Mouse (Mus musculus): ENCODE measurements around the gene Limk1. TPM values are rescaled to one million over a fixed set of nuclear protein-coding genes. Genes with fewer than 3 reads are reported as not detected.
A peak's percentile ranks its signal among the peaks of the same experiment; 100 is the strongest.

The Limk1 gene
- polyA plus RNA-seq, 1 experiment from 2014 or later, result 5.3 TPM

- peak; percentile 76 for ATAC-seq (replicated peaks; ENCODE audit: low FRiP score, low TSS enrichment, low read depth)
- WGBS, result under 1% methylated on average over 74 of the region's 85 CpGs
- Histone ChIP-seq H3K27me3 (replicated peaks; ENCODE audit: control insufficient read depth, insufficient read depth, low read length) (no peaks in the 10 kb centered on the region), H3K36me3 (ENCODE audit: control insufficient read depth, insufficient read depth, low read length) (peaks cover 32% of the 10 kb centered on the region), H3K4me2 (ENCODE audit: low read length) (peak overlapping the region; percentile 81), H3K4me3 (ENCODE audit: low read depth, low read length) (peak overlapping the region; percentile 97), H3K9ac (ENCODE audit: low read length) (peak overlapping the region; percentile 99), H3K4me1 (replicated peaks; ENCODE audit: control insufficient read depth, insufficient read depth, low read length) (peaks cover 12% of the 10 kb centered on the region), H3K27ac (ENCODE audit: low read depth) (peak overlapping the region; percentile 94), H3K9me3 (ENCODE audit: control insufficient read depth, low read length) (no peaks in the 10 kb centered on the region)
- DNase-seq (ENCODE audit: low spot score), result no peak
These were observed 49.7 kb downstream of the Limk1 start for GRCm38 (mm10) chr5:134638461-134639268.

- DNase-seq (ENCODE audit: low spot score), result no peak
- Histone ChIP-seq H3K4me2 (ENCODE audit: low read length) (peak overlapping the region; percentile 81), H3K9me3 (ENCODE audit: control insufficient read depth, low read length) (no peaks in the 10 kb centered on the region), H3K4me3 (ENCODE audit: low read depth, low read length) (peak overlapping the region; percentile 97), H3K36me3 (ENCODE audit: control insufficient read depth, insufficient read depth, low read length) (peaks cover 39% of the 10 kb centered on the region), H3K4me1 (replicated peaks; ENCODE audit: control insufficient read depth, insufficient read depth, low read length) (peaks cover 12% of the 10 kb centered on the region), H3K27me3 (replicated peaks; ENCODE audit: control insufficient read depth, insufficient read depth, low read length) (no peaks in the 10 kb centered on the region), H3K9ac (ENCODE audit: low read length) (peak overlapping the region; percentile 99), H3K27ac (ENCODE audit: low read depth) (peak overlapping the region; percentile 94; the same call in 1 of the 2 replicates)
- 18% methylated on average over 5 of the region's 5 CpGs for WGBS
- no peak for ATAC-seq (replicated peaks; ENCODE audit: low FRiP score, low TSS enrichment, low read depth)
These were observed 50.5 kb downstream of the Limk1 start for GRCm38 (mm10) chr5:134637820-134638367.

GRCm38 (mm10) chr5:134632841-134633240 lies 55.6 kb downstream of the Limk1 start:
- H3K9me3 ChIP-seq (ENCODE audit: control insufficient read depth, low read length), result no peaks in the 10 kb centered on the region
- no peaks in the 10 kb centered on the region for H3K27me3 ChIP-seq (replicated peaks; ENCODE audit: control insufficient read depth, insufficient read depth, low read length)
- peaks cover 76% of the 10 kb centered on the region for H3K36me3 ChIP-seq (ENCODE audit: control insufficient read depth, insufficient read depth, low read length)
- no peak overlapping the region for H3K27ac ChIP-seq (ENCODE audit: low read depth)
- H3K4me2 ChIP-seq (ENCODE audit: low read length), result no peak overlapping the region
- peaks cover 6% of the 10 kb centered on the region for H3K4me1 ChIP-seq (replicated peaks; ENCODE audit: control insufficient read depth, insufficient read depth, low read length)
- no peak for ATAC-seq (replicated peaks; ENCODE audit: low FRiP score, low TSS enrichment, low read depth)
- no peak overlapping the region for H3K9ac ChIP-seq (ENCODE audit: low read length)
- H3K4me3 ChIP-seq (ENCODE audit: low read depth, low read length), result no peak overlapping the region
- DNase-seq (ENCODE audit: low spot score), result no peak
- 66% methylated on average over 2 of the region's 2 CpGs for WGBS

GRCm38 (mm10) chr5:134630835-134631234 lies 57.6 kb downstream of the Limk1 start:
- no peaks in the 10 kb centered on the region; the same call in 1 of the 2 replicates for H3K4me1 ChIP-seq (replicated peaks; ENCODE audit: control insufficient read depth, insufficient read depth, low read length)
- no peaks in the 10 kb centered on the region for H3K9me3 ChIP-seq (ENCODE audit: control insufficient read depth, low read length)
- peaks cover 83% of the 10 kb centered on the region for H3K36me3 ChIP-seq (ENCODE audit: control insufficient read depth, insufficient read depth, low read length)
- no peak overlapping the region for H3K4me2 ChIP-seq (ENCODE audit: low read length)
- H3K27me3 ChIP-seq (replicated peaks; ENCODE audit: control insufficient read depth, insufficient read depth, low read length), result no peaks in the 10 kb centered on the region
- H3K4me3 ChIP-seq (ENCODE audit: low read depth, low read length), result no peak overlapping the region
- no peak for DNase-seq (ENCODE audit: low spot score)
- no peak overlapping the region for H3K27ac ChIP-seq (ENCODE audit: low read depth)
- ATAC-seq (replicated peaks; ENCODE audit: low FRiP score, low TSS enrichment, low read depth), result no peak
- no peak overlapping the region for H3K9ac ChIP-seq (ENCODE audit: low read length)

- Histone ChIP-seq H3K4me3 (ENCODE audit: low read depth, low read length) (no peak overlapping the region), H3K36me3 (ENCODE audit: control insufficient read depth, insufficient read depth, low read length) (peaks cover 84% of the 10 kb centered on the region), H3K9me3 (ENCODE audit: control insufficient read depth, low read length) (no peaks in the 10 kb centered on the region), H3K4me2 (ENCODE audit: low read length) (no peak overlapping the region), H3K27ac (ENCODE audit: low read depth) (no peak overlapping the region), H3K4me1 (replicated peaks; ENCODE audit: control insufficient read depth, insufficient read depth, low read length) (no peaks in the 10 kb centered on the region; the same call in 1 of the 2 replicates), H3K9ac (ENCODE audit: low read length) (no peak overlapping the region), H3K27me3 (replicated peaks; ENCODE audit: control insufficient read depth, insufficient read depth, low read length) (no peaks in the 10 kb centered on the region)
- ATAC-seq (replicated peaks; ENCODE audit: low FRiP score, low TSS enrichment, low read depth), result no peak
- WGBS, result 54% methylated on average over 4 of the region's 4 CpGs
- no peak for DNase-seq (ENCODE audit: low spot score)
These were observed 58.9 kb downstream of the Limk1 start for GRCm38 (mm10) chr5:134629508-134629907.

GRCm38 (mm10) chr5:134622069-134622468 lies 66.3 kb downstream of the Limk1 start:
- H3K9me3 ChIP-seq (ENCODE audit: control insufficient read depth, low read length), result no peaks in the 10 kb centered on the region
- H3K36me3 ChIP-seq (ENCODE audit: control insufficient read depth, insufficient read depth, low read length), result peaks cover 96% of the 10 kb centered on the region
- H3K4me2 ChIP-seq (ENCODE audit: low read length), result no peak overlapping the region
- no peak overlapping the region for H3K27ac ChIP-seq (ENCODE audit: low read depth)
- H3K27me3 ChIP-seq (replicated peaks; ENCODE audit: control insufficient read depth, insufficient read depth, low read length), result no peaks in the 10 kb centered on the region
- H3K4me1 ChIP-seq (replicated peaks; ENCODE audit: control insufficient read depth, insufficient read depth, low read length), result no peaks in the 10 kb centered on the region
- no peak overlapping the region for H3K9ac ChIP-seq (ENCODE audit: low read length)
- 78% methylated on average over 2 of the region's 2 CpGs for WGBS
- no peak for ATAC-seq (replicated peaks; ENCODE audit: low FRiP score, low TSS enrichment, low read depth)
- DNase-seq (ENCODE audit: low spot score), result no peak
- H3K4me3 ChIP-seq (ENCODE audit: low read depth, low read length), result no peak overlapping the region

- WGBS, result 90% methylated on average over 16 of the region's 16 CpGs
These were observed 67.2 kb downstream of the Limk1 start for GRCm38 (mm10) chr5:134621099-134621640.

GRCm38 (mm10) chr5:134620457-134620856 lies 67.9 kb downstream of the Limk1 start:
- no peak overlapping the region for H3K9ac ChIP-seq (ENCODE audit: low read length)
- H3K4me3 ChIP-seq (ENCODE audit: low read depth, low read length), result no peak overlapping the region
- H3K9me3 ChIP-seq (ENCODE audit: control insufficient read depth, low read length), result no peaks in the 10 kb centered on the region
- WGBS, result 91% methylated on average over 9 of the region's 9 CpGs
- peaks cover 80% of the 10 kb centered on the region for H3K36me3 ChIP-seq (ENCODE audit: control insufficient read depth, insufficient read depth, low read length)
- H3K27ac ChIP-seq (ENCODE audit: low read depth), result no peak overlapping the region
- ATAC-seq (replicated peaks; ENCODE audit: low FRiP score, low TSS enrichment, low read depth) (no peak), DNase-seq (ENCODE audit: low spot score) (no peak)
- no peaks in the 10 kb centered on the region for H3K27me3 ChIP-seq (replicated peaks; ENCODE audit: control insufficient read depth, insufficient read depth, low read length)
- H3K4me1 ChIP-seq (replicated peaks; ENCODE audit: control insufficient read depth, insufficient read depth, low read length), result no peaks in the 10 kb centered on the region
- no peak overlapping the region for H3K4me2 ChIP-seq (ENCODE audit: low read length)

More at GRCm38 (mm10) chr5:134621099-134621640, 67.2 kb downstream of the Limk1 start:
- Histone ChIP-seq H3K4me2 (ENCODE audit: low read length) (no peak overlapping the region), H3K27ac (ENCODE audit: low read depth) (no peak overlapping the region), H3K36me3 (ENCODE audit: control insufficient read depth, insufficient read depth, low read length) (peaks cover 88% of the 10 kb centered on the region), H3K4me3 (ENCODE audit: low read depth, low read length) (no peak overlapping the region), H3K4me1 (replicated peaks; ENCODE audit: control insufficient read depth, insufficient read depth, low read length) (no peaks in the 10 kb centered on the region), H3K27me3 (replicated peaks; ENCODE audit: control insufficient read depth, insufficient read depth, low read length) (no peaks in the 10 kb centered on the region), H3K9ac (ENCODE audit: low read length) (no peak overlapping the region), H3K9me3 (ENCODE audit: control insufficient read depth, low read length) (no peaks in the 10 kb centered on the region)
- ATAC-seq (replicated peaks; ENCODE audit: low FRiP score, low TSS enrichment, low read depth) (no peak), DNase-seq (ENCODE audit: low spot score) (no peak)

Data from intestine, embryonic 14.5 days (tissue).